Mouse (Mus musculus) hindbrain, embryonic 11.5 days (tissue): ENCODE measurements around the gene Tcte3. TPM values are rescaled to one million over a fixed set of nuclear protein-coding genes. Genes with fewer than 3 reads are reported as not detected.
"Not testable (repeated sequence)": the region's sequence is repeated elsewhere in the genome, so short reads cannot be mapped to it uniquely, and the experiment has no call there.

Experiments used
- ATAC-seq: fragments of 200-750 bp; cut with Nextera tagmentation; 2 replicates; pipeline ENCODE4 v1.8.0; 2017; ENCODE audit warnings: mild to moderate bottlenecking, moderate TSS enrichment, moderate library complexity; ENCODE audit not compliant: low FRiP score
- DNase-seq: peaks from one replicate; pipeline ENCODE4 v3.0.0-alpha.2; 2015; ENCODE audit warnings: low spot score
- H3K27ac ChIP-seq: fragments of 300-500 bp; sonication (generic); 2 replicates; pipeline ENCODE4 v1.5.1; 2014; ENCODE audit warnings: mild to moderate bottlenecking, low read depth, low read length
- H3K27me3 ChIP-seq: fragments of 300-500 bp; sonication (generic); 2 replicates; pipeline ENCODE4 v1.6.1; 2014; ENCODE audit warnings: mild to moderate bottlenecking, low read length, moderate library complexity, mixed read lengths; ENCODE audit not compliant: control insufficient read depth, insufficient read depth
- H3K36me3 ChIP-seq: fragments of 300-500 bp; sonication (generic); 2 replicates; pipeline ENCODE4 v1.6.1; 2014; ENCODE audit warnings: mild to moderate bottlenecking, low read length, moderate library complexity, mixed read lengths; ENCODE audit not compliant: control insufficient read depth, insufficient read depth
- H3K4me1 ChIP-seq: fragments of 300-500 bp; sonication (generic); replicated peaks from 2 replicates; pipeline ENCODE4 v1.6.1; 2014; ENCODE audit warnings: low read length, mixed read lengths; ENCODE audit not compliant: control insufficient read depth, insufficient read depth
- H3K4me2 ChIP-seq: fragments of 300-500 bp; sonication (generic); replicated peaks from 2 replicates; pipeline ENCODE4 v1.6.1; 2014; ENCODE audit warnings: mild to moderate bottlenecking, low read depth, low read length
- H3K4me3 ChIP-seq: fragments of 300-500 bp; sonication (generic); 2 replicates; pipeline ENCODE4 v1.5.1; 2014; ENCODE audit warnings: low read depth, low read length
- H3K9ac ChIP-seq: fragments of 300-500 bp; sonication (generic); 2 replicates; pipeline ENCODE4 v1.6.1; 2014; ENCODE audit warnings: low read depth, low read length
- H3K9me3 ChIP-seq: fragments of 300-500 bp; sonication (generic); 2 replicates; pipeline ENCODE4 v1.6.1; 2016; ENCODE audit warnings: low read length; ENCODE audit not compliant: control insufficient read depth
- WGBS: fragments of 180-500 bp; shearing (Covaris S2); extraction: QIAGEN DNeasy Blood & Tissue Kit; methylation state at CpG from one replicate; pipeline ENCODE4 v1.1.7; 2014; 5-methylcytosine and 5-hydroxymethylcytosine counted together
- polyA plus RNA-seq: library from polyadenylated mRNA; unstranded; fragments of >200 nt; fragmentation: Nextera tagmentation; extraction: Ambion mirVana; gene quantifications from 2 replicates; pipeline ENCODE4 v1.2.1, GENCODE M21; 2014

Gene Tcte3
- not detected in 2 replicates for polyA plus RNA-seq

DNA sequence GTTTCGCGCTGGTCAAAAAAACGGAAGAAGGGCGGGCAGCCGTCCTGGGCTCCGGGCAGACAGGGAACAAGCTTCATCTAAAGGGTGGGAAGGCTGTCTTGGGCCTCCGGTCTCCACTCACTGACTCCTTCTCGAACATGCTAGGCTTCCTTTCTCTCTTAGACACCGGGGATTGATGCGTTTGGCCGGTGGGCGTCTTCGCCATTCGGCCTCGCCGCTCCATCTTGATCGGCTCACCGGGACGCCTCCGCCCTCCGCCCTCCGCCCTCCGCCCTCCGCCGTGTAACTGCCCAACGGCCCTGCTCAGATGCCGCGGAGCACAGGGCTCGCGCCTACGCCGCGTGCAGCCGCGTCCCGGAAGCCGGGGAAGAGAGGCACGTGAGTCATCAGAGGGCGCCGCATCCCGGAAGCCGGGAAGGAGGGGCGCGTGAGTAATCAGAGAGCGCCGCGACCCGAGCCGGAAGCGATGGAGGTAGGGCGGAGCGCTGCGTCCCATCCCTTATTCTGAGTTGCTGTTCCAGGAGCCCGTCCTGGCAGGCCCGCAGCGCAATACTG is at the start of gene Tcte3, which contains the start of the genes Ermard and Gm3448:
Gene Tcte3 (minus strand): TSS at position 314 of the 555 bp plus-strand sequence.
Gene Ermard (plus strand): TSS at position 34 of the 555 bp plus-strand sequence.
Gene Gm3448 (minus strand): TSS at position 363 of the 555 bp plus-strand sequence.
- not testable (repeated sequence) for H3K27ac ChIP-seq, H3K27me3 ChIP-seq, H3K4me2 ChIP-seq, H3K36me3 ChIP-seq, H3K4me1 ChIP-seq, H3K4me3 ChIP-seq, H3K9ac ChIP-seq, DNase-seq, H3K9me3 ChIP-seq
- WGBS, result 0% methylated on average over 1 of the region's 56 CpGs
- peak; percentile 98 for ATAC-seq

DNA sequence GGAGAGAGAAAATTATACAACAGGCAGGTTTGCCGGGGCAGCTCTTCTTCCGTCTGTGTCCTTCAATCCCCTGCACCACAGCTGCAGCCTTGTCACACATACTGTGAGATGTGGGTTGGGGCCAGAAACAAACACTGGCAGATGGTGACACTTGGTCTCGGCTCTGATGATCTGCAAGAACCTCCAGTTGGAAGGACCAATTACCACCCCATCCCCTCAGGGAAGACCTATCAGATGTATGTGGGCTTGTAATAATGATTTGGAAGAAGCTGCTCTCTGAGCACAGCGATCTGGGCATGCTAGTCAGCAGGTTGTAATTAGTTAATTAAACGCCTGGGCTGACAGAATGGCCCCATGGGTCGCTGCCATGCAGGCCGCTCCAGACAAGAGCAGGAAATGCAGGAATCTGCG is 47.3 kb upstream of the Tcte3 start:
- Histone ChIP-seq H3K9me3 (no peaks in the 10 kb centered on the region), H3K27ac (no peak overlapping the region), H3K4me2 (no peak overlapping the region), H3K36me3 (no peaks in the 10 kb centered on the region), H3K4me1 (peaks cover 4% of the 10 kb centered on the region), H3K9ac (no peak overlapping the region), H3K27me3 (no peaks in the 10 kb centered on the region), H3K4me3 (no peak overlapping the region)
- DNase-seq (peak; percentile 58), ATAC-seq (peak; percentile 82)
- 26% methylated on average over 8 of the region's 8 CpGs for WGBS

DNA sequence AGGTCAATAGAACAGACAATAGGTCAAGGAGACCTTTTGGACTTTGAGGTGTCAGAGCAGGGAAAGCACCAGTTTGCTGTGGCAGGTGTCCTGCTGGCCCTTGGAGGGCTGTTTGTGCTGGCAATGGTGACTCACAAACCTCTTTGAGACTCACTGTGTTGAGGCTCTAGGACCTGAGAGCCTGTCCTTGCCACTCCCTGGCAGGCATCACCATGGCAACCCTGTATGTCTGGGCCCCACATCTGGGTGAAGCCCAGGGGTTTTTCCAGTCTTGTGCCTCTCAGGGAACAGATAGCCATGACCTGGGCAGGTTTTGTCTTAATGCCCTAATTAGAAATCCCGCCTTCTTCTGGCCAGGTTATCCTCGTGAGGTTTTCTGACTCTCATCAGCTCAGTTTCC is 46.9 kb upstream of the Tcte3 start:
- 36% methylated on average over 2 of the region's 2 CpGs for WGBS
- no peak overlapping the region for H3K4me2 ChIP-seq
- DNase-seq, result peak; percentile 30

DNA sequence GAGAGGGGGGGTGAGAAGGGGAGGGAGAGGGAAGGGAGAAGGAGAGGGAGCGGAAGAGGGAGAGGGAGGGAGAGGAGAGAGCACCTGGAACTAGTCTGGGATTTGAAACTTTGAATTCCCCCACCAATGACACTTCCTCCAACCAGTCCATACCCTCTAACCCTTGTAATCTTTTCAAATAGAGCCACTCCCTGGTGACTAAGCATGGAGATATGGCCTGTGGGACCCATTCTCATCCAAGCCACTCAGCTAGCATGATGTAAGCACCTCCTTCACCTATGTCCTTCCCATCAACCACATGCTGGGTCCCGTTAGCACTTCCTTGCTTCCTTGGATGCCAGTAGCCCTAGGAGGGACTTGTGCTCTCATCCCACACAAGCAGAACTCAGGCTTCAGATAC is 43.7 kb upstream of the Tcte3 start:
- no peak for ATAC-seq
- no peak overlapping the region for H3K9ac ChIP-seq
- peaks cover 4% of the 10 kb centered on the region for H3K4me1 ChIP-seq
- WGBS, result 70% methylated on average over 2 of the region's 2 CpGs
- no peaks in the 10 kb centered on the region for H3K9me3 ChIP-seq
- H3K27me3 ChIP-seq, result no peaks in the 10 kb centered on the region
- DNase-seq, result no peak
- H3K4me3 ChIP-seq, result no peak overlapping the region
- H3K27ac ChIP-seq, result no peak overlapping the region
- no peak overlapping the region for H3K4me2 ChIP-seq
- H3K36me3 ChIP-seq, result no peaks in the 10 kb centered on the region

More for the DNA sequence above, 46.9 kb upstream of the Tcte3 start:
- ATAC-seq, result peak; percentile 67
- H3K4me3 ChIP-seq, result no peak overlapping the region
- H3K36me3 ChIP-seq, result no peaks in the 10 kb centered on the region
- peak overlapping the region; percentile 10; the same call in 1 of the 2 replicates for H3K27ac ChIP-seq
- H3K4me1 ChIP-seq, result peaks cover 4% of the 10 kb centered on the region
- no peaks in the 10 kb centered on the region for H3K27me3 ChIP-seq
- no peaks in the 10 kb centered on the region for H3K9me3 ChIP-seq
- no peak overlapping the region for H3K9ac ChIP-seq

DNA sequence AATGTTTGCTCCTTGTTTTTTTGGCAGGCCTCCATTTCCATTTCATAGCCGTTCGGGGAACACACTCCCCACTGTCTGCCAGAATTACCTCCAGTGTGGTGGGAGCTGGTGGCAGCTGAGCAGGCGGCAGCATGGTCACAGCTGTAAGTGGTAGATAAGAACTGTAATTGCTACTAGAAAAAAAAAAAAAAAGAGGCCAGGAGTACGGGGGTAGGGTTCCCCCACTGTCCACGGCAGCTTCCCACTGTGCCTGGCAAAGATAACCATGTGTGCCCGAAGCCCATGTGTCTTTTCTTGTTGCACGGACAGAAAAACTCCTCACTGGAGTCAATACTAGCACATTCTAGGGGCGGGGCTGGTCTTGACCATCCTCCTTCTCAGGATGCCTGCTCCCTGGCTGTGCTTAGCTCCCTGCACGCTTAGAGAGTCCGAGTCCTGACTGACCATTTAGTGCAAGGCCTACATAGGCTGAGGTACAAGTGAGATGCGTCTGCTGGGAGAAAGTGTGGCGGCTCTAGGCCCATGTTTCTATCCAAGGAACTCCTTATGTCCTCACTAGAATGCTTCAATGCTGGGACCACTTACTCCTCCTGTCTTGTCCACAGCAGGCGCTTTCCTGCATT is 43.0 kb upstream of the Tcte3 start:
- DNase-seq (no peak), ATAC-seq (no peak)
- H3K4me3 ChIP-seq, result no peak overlapping the region
- H3K9me3 ChIP-seq, result no peaks in the 10 kb centered on the region
- no peaks in the 10 kb centered on the region for H3K36me3 ChIP-seq
- H3K27me3 ChIP-seq, result no peaks in the 10 kb centered on the region
- H3K4me1 ChIP-seq, result peaks cover 4% of the 10 kb centered on the region
- WGBS, result 72% methylated on average over 13 of the region's 13 CpGs
- no peak overlapping the region for H3K27ac ChIP-seq
- no peak overlapping the region for H3K9ac ChIP-seq
- H3K4me2 ChIP-seq, result no peak overlapping the region

DNA sequence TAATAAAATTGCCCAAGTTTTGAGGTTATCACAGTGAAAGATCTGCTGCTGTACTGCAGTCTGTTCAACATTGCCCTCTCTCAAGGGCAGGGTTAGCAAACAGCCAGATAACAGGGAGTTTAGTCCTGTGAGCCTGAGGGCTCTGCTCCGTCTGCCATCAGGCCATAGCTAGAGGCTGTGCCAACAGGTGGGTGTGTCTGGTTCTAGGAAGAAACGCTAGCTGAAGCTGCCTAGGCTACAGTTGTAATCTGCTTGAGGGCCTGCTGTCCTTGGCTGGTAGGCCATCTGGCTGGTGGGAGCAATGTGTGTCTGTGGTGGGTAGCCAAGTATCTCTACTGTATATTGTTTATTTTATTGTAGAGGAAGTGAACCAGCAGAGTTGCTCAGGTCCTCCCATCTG is 36.2 kb upstream of the Tcte3 start:
- H3K4me1 ChIP-seq, result no peaks in the 10 kb centered on the region
- 68% methylated on average over 2 of the region's 2 CpGs for WGBS
- no peak overlapping the region for H3K4me2 ChIP-seq
- no peak overlapping the region for H3K4me3 ChIP-seq
- no peak overlapping the region for H3K9ac ChIP-seq
- H3K27me3 ChIP-seq, result no peaks in the 10 kb centered on the region
- ATAC-seq, result no peak
- H3K36me3 ChIP-seq, result no peaks in the 10 kb centered on the region
- H3K9me3 ChIP-seq, result no peaks in the 10 kb centered on the region
- H3K27ac ChIP-seq, result no peak overlapping the region
- DNase-seq, result no peak

DNA sequence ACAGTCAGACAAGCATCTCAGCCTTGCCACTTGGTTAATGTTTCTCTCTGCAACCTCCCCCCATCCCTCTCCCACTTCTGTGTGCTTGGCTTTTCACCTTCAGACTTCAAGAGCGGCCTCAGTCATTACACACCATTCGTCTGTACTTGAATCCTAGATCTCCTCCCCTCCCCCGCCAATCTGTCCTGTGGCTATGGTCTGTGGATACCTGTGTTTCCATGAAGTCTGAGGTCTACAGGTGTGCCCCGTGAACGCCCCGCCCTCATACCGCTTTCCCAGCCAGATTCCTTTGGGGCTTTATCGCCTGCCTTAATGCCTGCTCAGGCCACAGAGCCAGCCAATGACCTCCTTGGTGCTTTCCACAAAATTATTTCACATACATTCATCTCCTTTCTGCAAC is 33.7 kb upstream of the Tcte3 start:
- H3K27me3 ChIP-seq, result no peaks in the 10 kb centered on the region
- H3K36me3 ChIP-seq, result no peaks in the 10 kb centered on the region
- 81% methylated on average over 8 of the region's 8 CpGs for WGBS
- no peak overlapping the region for H3K4me3 ChIP-seq
- no peak for DNase-seq
- no peak overlapping the region for H3K27ac ChIP-seq
- no peaks in the 10 kb centered on the region for H3K4me1 ChIP-seq
- ATAC-seq, result no peak
- H3K9me3 ChIP-seq, result no peaks in the 10 kb centered on the region
- H3K9ac ChIP-seq, result no peak overlapping the region
- no peak overlapping the region for H3K4me2 ChIP-seq

DNA sequence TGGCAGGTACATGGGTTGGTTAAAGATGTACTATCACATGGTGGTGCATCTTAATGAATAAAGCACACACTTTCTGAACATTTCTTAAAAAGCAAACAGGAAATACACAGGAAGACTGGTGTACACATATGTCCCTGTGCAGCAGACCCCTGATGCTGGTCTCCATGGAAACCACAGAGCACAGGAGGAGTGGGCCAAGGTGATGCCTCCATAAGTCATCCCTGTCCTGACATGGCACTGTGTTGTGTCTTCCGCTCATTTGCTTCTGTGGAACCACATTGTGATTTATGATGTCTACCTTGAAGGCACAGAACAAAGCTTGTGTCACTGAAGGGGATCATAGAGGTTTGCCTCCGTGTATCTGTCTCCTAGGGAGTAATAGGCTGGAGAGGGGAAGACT is 30.9 kb upstream of the Tcte3 start:
- Histone ChIP-seq H3K27ac (no peak overlapping the region), H3K9ac (no peak overlapping the region), H3K4me3 (no peak overlapping the region), H3K36me3 (no peaks in the 10 kb centered on the region), H3K4me1 (no peaks in the 10 kb centered on the region), H3K9me3 (no peaks in the 10 kb centered on the region), H3K4me2 (no peak overlapping the region), H3K27me3 (no peaks in the 10 kb centered on the region)
- DNase-seq, result no peak
- no peak for ATAC-seq
- WGBS, result 73% methylated on average over 2 of the region's 2 CpGs

DNA sequence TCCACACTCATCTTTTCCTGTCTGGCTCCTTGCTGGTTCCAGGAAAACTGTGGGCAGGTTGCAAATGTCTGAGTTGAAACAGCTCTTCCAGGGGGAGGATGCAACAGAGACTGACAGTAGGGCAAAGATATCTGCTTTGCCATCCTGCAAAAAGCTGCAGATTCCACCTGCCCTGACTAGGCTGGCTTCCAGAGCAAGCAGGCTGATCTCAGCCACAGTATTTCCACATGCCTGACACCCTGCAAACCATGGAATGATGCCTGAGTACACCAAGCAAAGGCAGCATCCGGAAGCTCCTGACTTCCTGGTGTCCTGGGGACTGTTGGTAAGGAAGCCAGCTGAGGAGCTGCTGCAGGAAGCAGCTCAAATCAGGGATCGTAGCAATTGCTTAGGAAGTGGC is 27.8 kb upstream of the Tcte3 start:
- 64% methylated on average over 2 of the region's 2 CpGs for WGBS
- no peaks in the 10 kb centered on the region for H3K36me3 ChIP-seq

More for the DNA sequence above, 27.8 kb upstream of the Tcte3 start:
- no peak overlapping the region for H3K27ac ChIP-seq
- H3K27me3 ChIP-seq, result no peaks in the 10 kb centered on the region
- DNase-seq (no peak), ATAC-seq (no peak)
- H3K9me3 ChIP-seq, result no peaks in the 10 kb centered on the region
- H3K4me2 ChIP-seq, result no peak overlapping the region
- no peaks in the 10 kb centered on the region; the same call in 1 of the 2 replicates for H3K4me1 ChIP-seq
- H3K9ac ChIP-seq, result no peak overlapping the region
- no peak overlapping the region for H3K4me3 ChIP-seq
